Mouse (Mus musculus) adrenal gland, postnatal 36 days (tissue): Measurements from ENCODE around the gene Ell. TPM values are rescaled to one million over a fixed set of nuclear protein-coding genes. Genes with fewer than 3 reads are reported as not detected.

Source experiments
- DNase-seq, 2 experiments: peaks; one replicate each; pipeline ENCODE4 v3.0.0; 2021; ENCODE audit warnings: mixed read lengths in 1 of 2
- total RNA-seq, 2 experiments: library from RNA; stranded (reverse); gene quantifications; 2 replicates each; pipeline ENCODE4 v1.2.3; 2021

Gene Ell
- total RNA-seq, 2 experiments from 2014 or later, result 22.3 to 25.3 TPM

DNA sequence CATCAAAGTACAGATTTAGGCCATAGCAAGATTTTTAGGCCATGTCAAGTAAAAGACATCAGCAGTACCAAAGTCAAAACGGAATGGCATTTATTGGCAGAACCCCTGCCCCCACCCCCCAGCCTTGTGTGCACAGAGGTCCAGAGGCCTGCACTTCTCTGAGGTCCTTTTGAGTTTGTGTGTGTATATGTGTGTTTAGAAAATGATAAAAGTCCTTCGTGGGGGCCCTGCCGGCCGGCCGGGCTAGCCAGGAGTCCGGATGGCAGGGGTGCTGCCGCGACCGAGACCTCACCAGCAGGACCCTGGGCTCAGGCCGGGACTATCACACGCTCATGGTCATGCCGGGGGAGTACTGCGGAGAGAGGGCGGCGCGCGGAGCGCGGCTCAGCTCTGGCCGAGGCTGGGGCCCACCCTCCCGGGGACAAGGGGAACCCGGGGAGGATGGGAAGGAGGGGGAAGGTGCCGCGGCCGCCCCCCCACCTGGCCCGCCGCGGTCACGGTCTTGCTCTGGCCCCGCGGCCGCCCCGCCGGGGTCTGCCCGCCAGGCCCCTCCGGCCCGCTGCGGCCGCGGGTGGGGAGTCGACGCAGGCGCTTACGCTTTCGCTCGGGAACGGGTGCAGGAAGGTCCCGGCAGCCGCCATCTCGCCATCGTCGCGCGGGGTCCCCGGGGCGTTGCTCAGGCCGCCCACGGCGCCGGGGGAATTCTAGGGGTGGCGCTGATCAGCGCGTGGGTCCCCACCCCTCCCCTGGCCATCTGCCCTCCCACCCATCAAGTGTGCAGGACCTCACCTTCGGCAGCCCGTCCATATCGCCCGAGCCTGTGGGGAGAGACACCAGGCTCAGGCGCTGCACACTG lies 58.4 kb downstream of the Ell start:
- no peak for DNase-seq

DNA sequence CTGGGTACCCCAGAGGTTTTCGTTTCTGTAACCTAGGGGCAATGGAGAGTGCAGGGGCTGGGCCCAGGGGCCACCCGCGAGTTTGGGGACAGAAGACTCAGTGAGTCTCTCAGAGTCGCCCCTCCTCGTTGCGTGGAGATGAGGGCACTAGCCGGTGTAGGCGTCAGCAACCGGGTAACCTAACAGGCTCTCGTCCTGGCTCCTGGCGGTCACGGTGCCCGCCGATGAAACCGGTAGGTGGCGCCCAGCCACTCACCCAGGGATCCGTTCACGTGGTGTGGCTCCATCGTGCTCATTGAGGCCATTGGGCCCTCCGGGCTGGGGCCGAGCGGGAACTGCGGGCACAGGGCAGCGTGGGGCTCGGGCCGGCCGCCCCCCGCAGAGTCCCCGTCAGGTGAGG lies 59.0 kb downstream of the Ell start:
- DNase-seq, result peak; percentile 90 to 93

DNA sequence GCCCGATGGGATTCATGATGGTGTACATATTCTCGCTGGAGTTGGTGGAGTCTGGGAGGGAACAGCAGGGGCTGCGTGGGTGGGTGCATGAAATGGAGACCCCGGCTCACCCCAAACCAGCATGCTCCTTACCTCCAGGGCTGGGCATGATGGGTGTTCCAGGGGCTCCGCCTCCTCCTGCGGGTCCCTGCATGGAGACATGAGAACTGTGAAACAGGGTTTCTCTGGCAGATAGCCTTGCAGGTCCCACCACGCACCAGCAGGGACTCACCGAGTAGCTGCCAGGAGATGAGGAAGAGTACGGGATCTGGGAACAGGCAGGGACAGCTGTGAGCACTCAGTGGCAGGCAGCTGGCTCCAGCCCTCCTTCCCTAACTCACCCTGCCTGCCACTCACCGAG lies 59.5 kb downstream of the Ell start:
- DNase-seq, result no peak

- no peak for DNase-seq
Observed at GRCm38 (mm10) chr8:70599507-70600290, 60.4 kb downstream of the Ell start.

DNA sequence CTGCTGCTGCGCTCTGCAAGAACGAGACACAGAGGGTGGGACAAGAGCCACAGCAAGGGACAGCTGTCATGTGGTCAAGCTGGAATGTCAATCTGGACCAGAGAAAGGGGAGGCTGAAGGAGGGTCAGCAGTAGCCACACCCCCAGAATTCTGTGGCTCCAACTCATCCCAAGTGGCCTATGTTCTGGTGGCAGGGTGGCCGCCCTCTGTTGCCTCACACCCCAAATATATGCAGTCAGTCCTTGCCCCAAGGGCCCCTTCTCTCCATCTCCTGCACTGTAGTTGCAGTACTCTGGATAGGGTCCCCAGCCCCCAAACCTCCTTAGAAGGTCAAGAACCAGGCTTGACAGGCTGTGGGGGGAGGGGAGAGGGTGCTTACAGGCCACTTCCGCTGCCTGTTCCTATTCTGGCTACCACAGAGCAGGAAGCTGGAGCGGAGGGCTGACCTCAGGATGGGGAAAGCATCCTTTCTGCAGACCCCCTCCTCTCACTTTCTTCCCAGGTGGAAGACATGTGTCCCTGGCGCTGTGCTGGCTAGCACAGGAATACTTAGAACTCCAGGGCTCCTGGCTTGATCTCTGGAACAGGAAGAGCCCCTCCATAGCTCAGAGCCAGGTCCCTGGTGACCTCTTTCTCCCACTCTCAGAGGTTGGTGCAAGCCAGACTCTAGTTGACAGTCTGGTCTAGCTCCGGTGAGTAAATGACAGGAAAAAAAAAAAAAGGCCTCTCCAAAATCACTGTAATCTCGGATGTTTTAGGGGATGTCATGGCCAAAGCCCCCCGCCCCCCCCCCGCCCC lies 61.4 kb downstream of the Ell start:
- DNase-seq, result peak in 1 of 2 experiments; percentile 71

DNA sequence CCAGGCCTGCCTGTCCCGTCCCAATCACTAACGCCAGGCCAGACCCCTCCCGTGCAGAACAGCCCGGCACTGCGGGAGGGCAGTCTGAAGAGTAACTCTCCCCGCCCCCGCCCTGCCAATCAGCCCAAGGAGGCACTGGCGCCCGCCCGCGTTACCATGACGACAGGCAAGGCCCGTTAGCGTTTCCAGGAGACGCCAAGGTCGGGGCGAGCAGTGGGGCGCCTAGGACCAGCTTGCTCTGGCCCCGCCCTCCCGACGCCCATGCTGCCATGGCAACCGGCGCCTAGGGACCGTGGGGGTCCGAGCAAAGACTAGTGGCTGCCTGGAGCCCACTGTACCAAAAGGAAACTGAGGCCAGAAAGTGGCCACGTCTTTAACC lies 62.0 kb downstream of the Ell start:
- peak; percentile 95 to 96 for DNase-seq

DNA sequence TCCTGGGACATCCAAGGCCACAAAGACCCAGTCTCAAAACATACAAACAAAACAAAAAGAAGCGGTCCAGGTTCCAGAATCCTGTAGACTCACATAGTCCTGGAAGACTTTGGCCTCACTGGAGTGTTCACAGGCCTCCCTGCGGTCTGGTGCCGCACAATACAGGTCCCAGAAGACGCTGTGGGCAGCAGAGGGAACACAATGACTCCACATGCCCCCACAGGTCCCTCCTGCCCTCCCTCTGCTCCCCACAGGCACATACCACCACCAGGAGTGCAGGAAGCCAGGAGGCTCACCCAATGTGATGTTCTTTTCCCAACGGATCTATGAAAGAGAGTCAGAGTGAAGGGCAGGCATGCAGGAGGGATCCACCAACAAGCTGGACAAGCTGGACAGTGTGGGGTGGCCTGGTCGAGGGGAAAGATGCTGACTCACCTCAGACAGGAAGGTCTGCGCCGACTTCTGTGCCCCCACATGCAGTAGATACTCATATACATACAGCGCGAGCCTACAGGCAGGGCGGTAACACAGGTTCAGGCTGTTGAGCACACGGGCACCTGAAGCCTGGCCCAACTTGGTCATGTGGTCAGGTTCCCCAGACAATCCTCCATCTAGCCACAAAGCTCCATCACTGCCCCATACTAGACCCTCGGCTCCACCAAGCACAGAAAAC lies 63.0 kb downstream of the Ell start:
- no peak for DNase-seq

DNA sequence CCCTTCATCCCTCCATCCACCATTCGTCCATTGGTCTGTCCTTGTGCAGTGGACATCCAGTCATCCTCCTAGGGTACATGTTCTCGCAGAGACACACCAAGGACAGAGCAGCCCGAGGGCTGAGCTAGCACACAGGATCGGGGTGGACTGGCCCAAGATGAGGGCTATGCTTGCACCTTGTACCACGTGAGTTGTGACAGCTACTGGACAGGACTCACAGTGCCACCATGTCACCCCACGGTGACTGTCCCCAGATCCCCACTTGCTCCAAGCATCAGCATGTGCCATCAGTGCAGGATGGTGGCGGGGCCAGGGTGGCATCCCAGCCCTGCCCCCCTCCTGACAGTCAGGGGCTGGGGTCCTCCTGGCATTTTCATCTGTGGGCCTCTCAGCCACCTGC lies 65.3 kb downstream of the Ell start:
- no peak for DNase-seq

DNA sequence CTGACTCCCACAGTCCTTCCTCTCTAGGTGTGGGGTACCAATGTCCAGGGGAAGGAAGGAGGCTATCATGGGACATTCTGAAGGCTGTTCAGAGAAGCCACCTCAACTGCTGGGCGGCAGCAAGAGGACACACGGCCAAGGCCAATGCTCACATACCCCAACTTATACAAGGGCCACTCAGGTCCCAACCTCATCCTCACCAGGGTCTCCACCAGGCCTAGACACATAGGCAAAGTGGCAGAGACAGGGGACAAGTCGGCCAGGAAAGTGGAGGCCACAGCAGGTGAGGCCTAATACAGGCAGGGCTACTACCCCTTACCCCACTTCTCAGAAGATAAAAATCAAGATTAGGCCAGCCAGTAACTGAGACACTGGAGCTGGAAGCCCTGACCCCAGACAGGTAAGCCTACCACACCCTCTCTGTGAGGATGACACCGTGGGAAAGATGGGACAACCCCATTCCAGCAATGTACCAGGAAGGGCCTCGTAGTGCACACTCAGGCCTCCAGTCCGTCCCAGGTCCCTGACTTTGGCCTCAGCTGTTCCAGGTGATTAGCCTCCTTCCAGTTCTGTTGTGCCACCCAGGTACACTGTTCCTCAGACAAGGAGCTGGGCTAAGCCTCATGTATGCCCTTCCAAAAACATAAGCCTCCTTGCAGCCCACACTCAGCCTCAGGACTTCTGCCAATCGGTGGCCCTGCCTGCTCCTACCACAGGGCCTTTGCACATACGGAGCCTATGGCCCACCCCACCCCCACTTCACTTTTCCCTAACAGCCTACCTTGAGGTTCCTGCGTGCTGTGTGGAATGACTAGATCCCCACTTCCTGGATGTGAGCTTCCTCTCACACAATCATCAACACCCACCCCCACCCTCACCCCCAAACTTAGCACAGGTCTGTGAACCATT lies 66.9 kb downstream of the Ell start:
- no peak for DNase-seq

GRCm38 (mm10) chr8:70606780-70607602 lies 67.7 kb downstream of the Ell start:
- no peak for DNase-seq

- no peak for DNase-seq
Observed at GRCm38 (mm10) chr8:70607603-70607897, 68.3 kb downstream of the Ell start.

DNA sequence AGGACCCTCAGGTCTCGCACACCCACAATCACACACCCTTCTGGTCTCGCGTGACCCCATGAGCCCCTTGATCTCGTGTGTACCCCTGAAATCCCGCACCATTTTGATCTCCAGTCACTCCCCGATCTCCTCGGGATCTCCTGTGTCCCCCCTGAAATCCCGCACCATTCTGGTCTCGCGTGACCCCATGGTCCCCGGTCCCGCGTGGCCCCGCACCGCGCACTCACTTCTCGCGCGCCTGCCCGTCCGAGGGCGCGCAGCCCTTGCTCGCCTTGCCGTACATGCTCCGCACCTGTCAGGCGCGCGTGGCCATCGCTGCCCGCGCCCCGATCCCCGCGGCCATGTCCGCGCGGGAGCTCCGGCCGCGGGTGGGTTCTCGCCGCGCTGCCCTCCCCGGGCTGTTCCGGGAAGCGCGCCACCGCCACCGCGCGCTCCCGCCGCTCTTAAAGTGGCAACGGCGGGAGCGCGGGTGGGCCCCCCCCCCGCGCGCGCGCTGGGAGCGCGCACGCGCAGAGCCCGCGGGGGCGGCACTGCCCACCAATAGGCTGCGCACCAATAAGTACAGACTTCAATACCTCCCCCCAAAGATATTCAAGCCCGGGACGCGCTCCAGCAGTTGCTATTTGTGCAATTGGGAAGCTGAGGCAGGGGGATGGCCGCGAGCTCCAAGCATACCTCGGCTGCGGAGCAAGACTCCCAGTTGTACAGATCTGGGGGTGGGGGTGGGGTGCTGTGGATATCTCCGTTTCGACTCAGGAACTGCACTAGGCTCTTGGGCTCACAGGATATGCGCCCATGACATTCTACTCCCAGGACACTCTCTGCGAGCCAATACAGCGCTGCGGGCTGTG lies 68.9 kb downstream of the Ell start:
- DNase-seq, result peak in 1 of 2 experiments; percentile 76

GRCm38 (mm10) chr8:70608749-70609367 lies 69.6 kb downstream of the Ell start, which contains the start of gene Ssbp4:
Gene Ssbp4, minus strand, starts transcription at chr8:70608872.
- no peak for DNase-seq

GRCm38 (mm10) chr8:70609368-70609848 lies 70.2 kb downstream of the Ell start:
- peak; percentile 90 to 95 for DNase-seq

GRCm38 (mm10) chr8:70609849-70610795 lies 70.9 kb downstream of the Ell start:
- peak; percentile 91 to 93 for DNase-seq

DNA sequence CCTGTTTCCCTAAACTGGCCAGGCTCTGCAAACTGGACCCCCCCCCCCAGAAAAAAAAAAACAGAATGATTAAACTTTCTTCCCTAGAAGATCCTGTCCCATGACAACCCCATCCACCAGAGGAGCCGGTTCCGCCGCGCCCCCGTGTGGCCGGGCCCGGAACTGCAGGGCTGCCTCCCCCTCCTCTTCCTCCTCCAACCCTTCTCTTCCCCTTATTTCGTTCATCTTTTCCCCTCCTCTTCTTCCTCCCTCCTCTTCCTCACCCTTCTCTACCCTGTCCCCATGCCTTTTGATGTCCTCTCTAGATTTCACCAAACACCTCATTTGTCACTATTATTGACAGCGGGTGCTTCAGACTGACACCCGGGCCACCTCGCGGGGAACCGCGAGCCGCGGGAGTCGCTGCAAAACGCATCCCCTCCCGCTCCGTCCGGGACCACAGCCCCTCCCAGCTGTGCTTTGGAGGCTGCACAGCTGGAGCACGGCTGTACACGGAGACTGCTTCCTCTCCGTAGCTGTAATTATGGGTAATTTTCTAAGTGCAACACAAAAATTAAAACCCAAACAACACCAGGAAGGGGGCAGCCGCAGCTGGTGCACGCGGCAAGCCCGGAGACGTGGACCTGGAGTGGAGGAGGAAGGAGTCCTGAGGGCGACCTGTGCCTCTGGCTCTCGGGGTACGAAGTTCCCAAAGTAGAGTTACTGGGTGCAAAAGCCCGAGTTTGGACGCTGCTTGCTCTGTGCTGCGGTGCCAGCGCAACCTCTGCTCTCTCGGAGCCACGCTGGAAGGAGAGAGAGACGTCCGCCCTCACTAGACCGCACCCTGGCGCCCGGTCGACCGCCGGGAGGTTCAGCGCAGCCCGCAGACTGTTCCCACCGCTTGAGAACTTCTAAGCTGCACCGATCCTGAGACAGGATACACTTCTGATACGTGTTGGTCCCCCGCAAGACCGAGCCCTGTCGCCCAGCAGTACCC lies 71.8 kb downstream of the Ell start:
- DNase-seq, result peak; percentile 89 to 95
